Mouse (Mus musculus): ENCODE data around the gene Psmg3. TPM values are rescaled to one million over a fixed set of nuclear protein-coding genes. Genes with fewer than 3 reads are reported as not detected.

Gene Psmg3
- 22.8 and 26.1 TPM in 2 replicates for polyA plus RNA-seq (2012; rRNA removed)

GRCm38 (mm10) chr5:139826357-139827055 lies at the start of gene Psmg3, which contains the start of gene Gm26938:
Gene Psmg3, minus strand, starts transcription at chr5:139826885.
Gene Gm26938, minus strand, starts transcription at chr5:139826407.

DNA sequence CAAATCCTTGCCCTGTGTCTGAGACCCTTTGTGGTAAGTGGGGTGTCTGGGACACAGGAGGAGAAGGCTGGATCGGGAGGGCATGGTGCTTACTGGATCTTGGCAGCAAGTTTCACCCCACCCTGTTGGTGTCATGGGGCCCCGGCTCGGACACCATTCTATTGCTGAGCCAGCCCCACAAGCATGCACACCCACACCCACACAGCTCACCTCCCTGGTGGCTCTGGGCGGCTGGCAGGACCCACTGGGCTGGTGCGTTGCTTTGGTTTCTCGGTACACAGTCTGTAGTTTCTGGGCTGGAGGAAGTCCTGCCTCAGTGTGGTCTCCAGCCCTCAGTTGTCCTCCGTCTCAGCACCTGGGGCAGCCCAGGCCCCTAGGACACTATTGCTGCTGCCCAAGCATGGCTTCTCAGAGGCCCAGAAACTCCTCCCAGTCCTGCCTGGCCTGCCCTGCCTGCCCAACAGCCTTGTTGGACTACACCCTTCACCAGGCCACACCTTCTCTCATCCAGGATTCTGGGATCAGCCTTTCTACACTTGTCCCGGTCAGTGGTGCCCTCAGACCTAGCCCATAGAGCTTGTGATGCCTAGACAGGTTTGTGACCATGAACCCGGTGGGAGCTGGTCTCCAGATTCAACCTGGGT lies 7.0 kb downstream of the Psmg3 start, which contains the start of gene Tmem184a:
Gene Tmem184a (minus strand): TSS at position 380 of the 644 bp plus-strand sequence.

GRCm38 (mm10) chr5:139791227-139792158 lies 35.2 kb downstream of the Psmg3 start, which contains the start of gene Mafk:
Gene Mafk, plus strand, starts transcription at chr5:139791513.

DNA sequence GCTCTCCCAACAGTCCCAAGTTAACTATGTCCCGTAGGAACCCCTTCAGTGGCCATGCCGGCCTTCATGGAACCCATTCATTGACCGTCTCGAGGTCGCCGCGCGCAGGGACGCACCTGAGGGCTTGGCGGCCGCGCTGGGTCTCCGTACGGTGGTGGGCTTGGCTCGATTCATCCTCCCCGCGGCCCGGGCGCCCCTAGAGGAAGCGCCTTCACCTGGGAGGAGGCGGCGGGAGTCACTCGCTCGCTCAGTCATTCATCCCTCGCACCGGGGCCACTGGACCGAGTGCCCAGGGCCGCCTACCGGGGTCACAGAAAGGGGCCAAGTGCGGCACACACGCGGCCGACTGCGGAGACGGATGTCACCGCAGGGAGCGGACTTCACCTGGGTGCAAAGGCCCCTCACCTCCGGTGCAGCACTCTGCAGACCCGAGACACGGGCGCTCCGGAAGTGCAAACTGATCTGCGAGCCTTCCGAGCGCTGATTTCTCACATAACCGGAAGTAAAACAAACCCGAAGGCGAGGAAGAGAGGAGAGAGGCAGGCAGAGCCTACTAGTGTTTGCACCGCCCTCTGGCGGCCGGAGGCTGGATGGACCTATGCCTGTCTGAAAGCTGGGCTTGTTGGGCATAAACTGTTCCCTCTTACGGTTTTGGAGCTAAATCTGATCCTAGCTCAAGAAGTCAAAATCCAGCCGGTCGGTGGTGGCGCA lies 51.3 kb downstream of the Psmg3 start, which contains the start of gene Ints1:
Gene Ints1 (minus strand): TSS at position 459 of the 711 bp plus-strand sequence.

Other genes with a start within 250 kb of the Psmg3 start
- 16.0 and 17.5 TPM in 2 replicates for gene Micall2, start 90.5 kb downstream of the Psmg3 start, polyA plus RNA-seq (2012; rRNA removed)
- gene Ints1, start 51.2 kb downstream of the Psmg3 start, polyA plus RNA-seq (2012; rRNA removed), result 57.8 and 61.7 TPM in 2 replicates
- 50.4 and 53.4 TPM in 2 replicates for gene Mafk, start 35.4 kb downstream of the Psmg3 start, polyA plus RNA-seq (2012; rRNA removed)
- gene Tmem184a, start 7.0 kb downstream of the Psmg3 start, polyA plus RNA-seq (2012; rRNA removed), result 89.2 and 132 TPM in 2 replicates
- 0.33 TPM in 1 of 2 replicates, not detected in the other for gene Gm26938, start 478 bp downstream of the Psmg3 start, polyA plus RNA-seq (2012; rRNA removed)
- 0.23 and 0.30 TPM in 2 replicates for gene Elfn1, start 81.1 kb upstream of the Psmg3 start, polyA plus RNA-seq (2012; rRNA removed)

Data from colon, adult 2 months (tissue).